Mouse (Mus musculus): ENCODE measurements at regions not wholly inside any gene's neighbourhood (a gene's known extent, or its start where the extent isn't known, plus 50 kb on each side); places are given as distances from the start of the nearest gene placed in this dataset.

- Histone ChIP-seq H3K27ac (no peak overlapping the region), H3K4me3 (no peak overlapping the region)
- no peak for DNase-seq
- TF ChIP-seq CTCF (IDR thresholded peaks at IDR 0.05): no peak
- intact Hi-C loops (cut with DNase I): no loop called here
Observed at GRCm38 (mm10) chrX:167111059-167111871, 97.8 kb downstream of the Tmsb4x start.

DNA sequence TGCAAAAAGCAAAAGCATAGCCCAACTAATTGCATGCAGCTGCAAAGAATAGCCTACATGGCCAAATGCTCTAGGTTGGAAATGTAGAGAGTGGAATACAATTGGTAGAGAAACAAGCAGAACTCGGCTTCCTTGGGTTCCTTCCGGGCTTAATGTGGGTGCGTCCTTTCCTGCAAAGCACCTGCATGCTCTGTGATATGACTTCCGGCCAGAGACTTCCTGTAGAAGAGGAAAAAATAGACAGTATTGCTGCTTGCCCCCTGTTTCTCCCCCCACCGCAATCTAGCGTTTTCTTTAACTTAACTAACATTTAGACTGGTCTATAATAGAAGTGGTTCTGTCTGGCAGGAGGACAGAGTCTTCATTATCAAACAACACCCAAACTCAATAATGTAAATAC is 100.8 kb downstream of the Tmsb4x start:
- no peak for TF ChIP-seq CTCF (IDR thresholded peaks at IDR 0.05)
- H3K4me3 ChIP-seq: no peak overlapping the region
- DNase-seq: no peak
- intact Hi-C loops (cut with DNase I): loop anchor here (5.0 kb wide), 1 partner anchor 39 kb away; no protein-coding TSS in a partner anchor
- H3K27ac ChIP-seq: peak overlapping the region; percentile 54

GRCm38 (mm10) chrX:167107469-167107868 is 101.6 kb downstream of the Tmsb4x start:
- no peak for TF ChIP-seq CTCF (IDR thresholded peaks at IDR 0.05)
- no peak for DNase-seq
- Histone ChIP-seq H3K4me3 (no peak overlapping the region), H3K27ac (peak overlapping the region; percentile 0; the same call in 1 of the 2 replicates)
- intact Hi-C loops (cut with DNase I): loop anchor here (5.0 kb wide), 1 partner anchor 40 kb away; no protein-coding TSS in a partner anchor

- H3K4me3 ChIP-seq: no peak overlapping the region
- no peak for TF ChIP-seq CTCF (IDR thresholded peaks at IDR 0.05)
- intact Hi-C loops (cut with DNase I): loop anchor here (5.0 kb wide), 1 partner anchor 41 kb away; no protein-coding TSS in a partner anchor
- peak overlapping the region; percentile 35 for H3K27ac ChIP-seq
- DNase-seq: peak; percentile 15
Observed at GRCm38 (mm10) chrX:167105931-167106417, 103.1 kb downstream of the Tmsb4x start.

DNA sequence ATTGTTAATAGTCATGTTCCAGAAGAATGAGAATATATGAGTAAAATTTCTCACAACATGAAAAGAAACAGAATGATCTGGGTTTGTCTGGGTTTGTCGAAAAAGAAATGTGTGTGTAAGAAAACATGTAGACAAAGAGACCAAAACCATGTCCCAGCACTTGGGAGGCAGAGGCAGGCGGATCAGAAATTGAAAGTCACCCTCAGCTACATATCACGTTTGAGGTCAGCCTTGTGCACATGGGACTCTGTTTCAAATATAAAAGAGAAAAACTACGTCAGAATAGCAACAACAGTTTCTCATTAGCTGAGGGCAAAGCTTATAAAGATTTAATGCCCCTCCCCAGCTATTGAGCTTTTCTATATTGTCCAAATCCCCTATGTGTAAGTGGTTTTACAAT is 103.8 kb downstream of the Tmsb4x start:
- no peak for DNase-seq
- intact Hi-C loops (cut with DNase I): loop anchor here (5.0 kb wide), 1 partner anchor 42 kb away; no protein-coding TSS in a partner anchor

GRCm38 (mm10) chrX:167104247-167104621 is 104.9 kb downstream of the Tmsb4x start:
- Histone ChIP-seq H3K27ac (peak overlapping the region; percentile 67), H3K4me3 (no peak overlapping the region; the same call in 1 of the 2 replicates)
- DNase-seq: peak; percentile 15
- no peak for TF ChIP-seq CTCF (IDR thresholded peaks at IDR 0.05)
- intact Hi-C loops (cut with DNase I): loop anchor here (5.0 kb wide), 1 partner anchor 442 kb away; no protein-coding TSS in a partner anchor

More for the DNA sequence above, 103.8 kb downstream of the Tmsb4x start:
- TF ChIP-seq CTCF (IDR thresholded peaks at IDR 0.05): no peak
- H3K4me3 ChIP-seq: no peak overlapping the region
- H3K27ac ChIP-seq: peak overlapping the region; percentile 35; the same call in 1 of the 2 replicates

DNA sequence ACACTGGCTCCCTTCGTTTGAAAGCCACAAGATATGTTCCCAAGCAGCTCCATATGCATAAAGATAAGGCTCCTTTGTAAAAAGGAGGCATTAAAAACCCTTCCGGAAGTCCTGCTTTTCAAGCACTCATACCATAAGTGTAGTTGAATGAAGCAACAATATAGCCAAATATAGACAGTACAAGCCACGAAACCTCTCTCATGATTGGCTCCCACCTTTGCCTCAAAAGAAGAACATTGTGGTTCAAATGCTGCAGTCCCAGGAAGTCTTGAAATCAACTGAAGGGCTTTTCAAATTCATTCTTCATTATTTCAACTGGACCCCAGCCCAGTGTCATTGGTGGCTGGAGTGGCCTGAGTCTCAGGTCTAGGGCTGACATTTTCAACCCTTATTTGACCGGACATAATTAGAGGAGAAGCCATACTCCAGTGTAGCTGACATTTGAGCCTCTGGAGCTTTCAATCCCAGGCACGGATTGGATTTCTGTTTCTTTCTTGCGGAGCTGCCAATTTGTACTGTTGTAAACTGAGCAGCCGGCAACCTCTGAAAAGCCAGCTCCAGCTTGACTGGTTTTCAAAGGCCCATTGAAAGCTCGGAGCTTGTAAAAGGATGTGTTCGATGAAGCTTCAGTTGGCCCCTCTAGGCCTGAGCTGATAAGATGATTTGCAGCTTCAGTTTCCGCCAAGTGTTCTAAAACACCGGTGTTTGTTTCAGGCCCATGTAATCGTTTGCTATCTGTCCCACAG is 105.4 kb downstream of the Tmsb4x start:
- no peak for TF ChIP-seq CTCF (IDR thresholded peaks at IDR 0.05)
- Histone ChIP-seq H3K4me3 (no peak overlapping the region; the same call in 1 of the 2 replicates), H3K27ac (peak overlapping the region; percentile 67)
- peak; percentile 31 for DNase-seq
- intact Hi-C loops (cut with DNase I): loop anchor here (5.0 kb wide), 1 partner anchor 441 kb away; no protein-coding TSS in a partner anchor

GRCm38 (mm10) chrX:167101929-167102328 is 107.2 kb downstream of the Tmsb4x start:
- TF ChIP-seq CTCF (IDR thresholded peaks at IDR 0.05): no peak
- Histone ChIP-seq H3K4me3 (no peak overlapping the region), H3K27ac (peak overlapping the region; percentile 8; the same call in 1 of the 2 replicates)
- intact Hi-C loops (cut with DNase I): loop anchor here (5.0 kb wide), 1 partner anchor 440 kb away; no protein-coding TSS in a partner anchor
- no peak for DNase-seq

GRCm38 (mm10) chrX:167099411-167099810 is 109.7 kb downstream of the Tmsb4x start:
- Histone ChIP-seq H3K27ac (no peak overlapping the region), H3K4me3 (no peak overlapping the region)
- intact Hi-C loops (cut with DNase I): no loop called here
- no peak for DNase-seq
- TF ChIP-seq CTCF (IDR thresholded peaks at IDR 0.05): no peak

- DNase-seq: no peak
- H3K27ac ChIP-seq: no peak overlapping the region
- intact Hi-C loops (cut with DNase I): no loop called here
- TF ChIP-seq CTCF (IDR thresholded peaks at IDR 0.05): no peak
- no peak overlapping the region for H3K4me3 ChIP-seq
Observed at GRCm38 (mm10) chrX:167098914-167099313, 110.2 kb downstream of the Tmsb4x start.

- Histone ChIP-seq H3K27ac (peak overlapping the region; percentile 51), H3K4me3 (no peak overlapping the region)
- peak; percentile 69 for DNase-seq
- TF ChIP-seq CTCF (IDR thresholded peaks at IDR 0.05): no peak
- intact Hi-C loops (cut with DNase I): no loop called here
Observed at GRCm38 (mm10) chrX:167091841-167092240, 117.3 kb downstream of the Tmsb4x start.

- peak overlapping the region; percentile 68 for H3K27ac ChIP-seq
- intact Hi-C loops (cut with DNase I): loop anchor here (10.0 kb wide), 1 partner anchor 116 kb away; the partner anchor contains the start of gene Tmsb4x
- DNase-seq: no peak
- no peak for TF ChIP-seq CTCF (IDR thresholded peaks at IDR 0.05)
- no peak overlapping the region for H3K4me3 ChIP-seq
Observed at GRCm38 (mm10) chrX:167088930-167089329, 120.2 kb downstream of the Tmsb4x start.

Data from gastrocnemius, adult 2 months (tissue).